Mouse (Mus musculus) cerebellum, postnatal 10 days (tissue): ENCODE data around the gene Ppfia4.

Source experiments
- DNase-seq, 2 experiments: peaks; one replicate each; pipeline ENCODE4 v3.0.0; 2021; ENCODE audit warnings: mixed read lengths in 2 of 2

The Ppfia4 gene

DNA sequence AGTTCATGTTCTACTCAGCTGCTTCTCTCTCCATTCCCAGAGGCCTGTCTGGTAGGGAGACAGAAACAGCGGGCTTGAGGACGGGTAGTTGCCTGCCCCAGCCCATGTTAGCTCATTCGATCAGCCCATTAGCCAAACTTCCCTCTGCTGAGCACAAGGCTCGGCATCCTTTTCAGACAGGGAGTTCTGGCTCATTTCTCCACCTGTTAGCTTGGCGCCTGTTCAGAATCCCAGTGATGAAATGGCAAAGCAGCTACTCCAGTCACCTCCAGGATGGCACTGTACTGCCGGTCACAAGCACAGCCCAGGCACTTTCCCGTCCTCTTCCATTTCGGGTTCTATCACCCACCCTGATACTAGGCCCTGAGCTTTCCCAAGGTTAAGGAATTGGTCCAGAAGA is 35.5 kb downstream of the Ppfia4 start:
- DNase-seq, result peak; percentile 92

DNA sequence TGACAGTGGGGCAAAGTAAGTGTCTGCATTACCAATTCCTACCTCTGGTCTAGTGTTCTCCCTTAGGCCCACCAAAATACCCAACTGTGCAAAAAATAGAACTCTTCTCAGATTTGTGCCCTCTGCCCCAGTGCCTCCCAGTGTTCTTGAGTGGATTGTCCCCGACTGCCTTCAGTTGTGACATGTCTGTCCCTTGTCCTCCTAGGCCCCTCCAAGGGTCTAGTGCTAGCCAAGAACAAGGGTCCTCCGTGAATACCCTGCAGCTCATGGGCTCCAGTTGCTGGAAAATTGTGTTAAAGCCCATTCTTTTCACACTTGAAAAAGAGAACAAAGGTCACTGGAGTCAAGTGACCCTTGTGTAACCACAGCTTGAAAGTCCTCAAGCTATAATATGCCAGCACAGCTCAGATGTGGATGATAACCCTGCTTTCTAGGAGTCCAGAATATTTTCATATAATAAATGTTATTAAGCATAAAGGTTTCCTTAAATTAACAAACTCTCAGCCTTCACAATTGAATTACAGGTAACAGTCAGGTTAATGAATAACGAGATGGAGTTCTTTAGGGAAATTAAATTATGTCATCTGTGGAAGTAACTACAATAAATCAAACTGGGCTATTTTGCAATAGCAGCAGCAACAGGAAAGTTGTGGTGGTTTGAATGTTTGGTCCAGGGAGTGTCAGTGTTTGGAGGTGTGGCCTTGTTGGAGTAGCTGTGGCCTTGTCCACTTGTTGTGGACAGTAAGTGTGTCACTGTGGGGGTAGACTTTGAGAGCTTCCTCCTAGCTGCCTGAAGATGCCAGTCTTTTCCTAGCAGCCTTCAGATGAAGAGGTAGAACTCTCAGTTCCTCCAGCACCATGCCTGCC is 38.8 kb downstream of the Ppfia4 start:
- DNase-seq, result no peak

DNA sequence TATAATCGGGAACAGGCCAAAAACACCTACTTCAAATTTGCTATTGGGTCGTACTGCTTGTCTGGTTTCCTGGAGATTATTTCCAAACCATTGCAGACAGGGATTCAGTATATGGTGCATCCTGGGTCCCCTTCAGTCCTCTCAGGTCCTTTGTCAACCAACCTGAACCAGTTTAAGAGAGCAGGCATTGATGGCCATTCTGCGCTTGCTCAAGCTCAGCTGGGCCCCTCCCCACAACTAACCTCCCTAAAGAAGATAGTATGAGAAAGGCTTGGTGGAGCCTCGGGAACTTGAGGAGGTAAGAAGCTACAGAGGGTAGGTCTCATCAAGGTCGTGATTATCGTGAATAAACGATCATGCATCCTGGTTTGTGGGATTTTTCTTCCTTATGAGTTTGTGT is 39.5 kb downstream of the Ppfia4 start:
- DNase-seq, result no peak

DNA sequence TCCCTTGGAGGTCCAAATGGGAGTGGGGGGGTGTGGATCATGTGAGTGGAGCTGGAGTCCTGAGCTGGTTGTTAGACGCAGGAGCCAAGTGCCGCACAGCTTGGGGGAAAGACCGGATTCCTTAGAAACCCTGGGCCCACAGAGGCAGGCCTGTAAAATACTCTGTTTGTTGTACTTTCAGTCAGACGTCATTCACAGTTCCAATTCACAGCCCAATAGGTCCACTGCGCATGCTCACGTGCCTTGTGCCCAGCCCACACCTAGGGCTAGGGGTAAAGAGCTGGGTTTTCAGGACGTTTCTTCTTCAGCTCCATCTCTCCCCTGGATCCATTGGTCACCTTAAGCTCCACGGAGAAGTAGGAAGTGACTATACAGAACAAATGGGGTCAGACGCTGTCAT is 40.1 kb downstream of the Ppfia4 start:
- no peak for DNase-seq

DNA sequence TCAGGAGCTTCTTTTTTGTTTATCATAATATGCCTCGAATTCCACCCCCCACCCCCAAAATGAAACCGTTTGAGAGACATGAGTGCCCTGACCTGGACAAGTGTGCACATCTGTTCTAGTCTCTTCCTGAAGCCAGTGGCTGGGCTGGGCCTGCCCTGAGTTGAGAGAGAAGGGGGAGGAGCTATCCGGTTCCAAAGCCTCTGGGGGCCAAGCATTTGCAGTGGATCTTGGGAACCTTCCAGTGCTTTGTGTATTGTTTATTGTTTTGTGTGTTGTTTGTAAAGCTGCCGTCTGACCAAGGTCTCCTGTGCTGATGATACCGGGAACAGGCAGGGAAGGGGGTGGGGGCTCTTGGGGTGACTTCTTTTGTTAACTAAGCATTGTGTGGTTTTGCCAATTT is 40.7 kb downstream of the Ppfia4 start:
- DNase-seq, result no peak

DNA sequence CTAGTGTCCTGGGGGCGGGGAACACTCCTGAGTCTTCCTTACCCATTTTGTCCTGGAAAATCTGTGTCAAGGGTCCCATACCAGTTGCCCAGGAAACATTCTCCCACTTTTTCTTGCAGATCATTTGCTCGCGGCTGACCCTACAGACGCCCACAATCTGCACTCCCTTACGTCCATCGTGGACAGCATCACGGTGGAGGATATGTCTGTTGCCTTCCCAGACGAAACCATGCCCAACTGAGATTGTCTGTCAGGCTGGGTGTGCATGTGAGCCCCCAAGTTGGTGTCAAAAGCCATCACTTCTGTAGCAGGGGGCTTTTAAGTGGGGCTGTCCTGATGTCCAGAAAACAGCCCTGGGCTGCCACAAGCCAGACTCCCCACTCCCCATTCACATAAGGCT is 41.2 kb downstream of the Ppfia4 start:
- DNase-seq, result no peak

DNA sequence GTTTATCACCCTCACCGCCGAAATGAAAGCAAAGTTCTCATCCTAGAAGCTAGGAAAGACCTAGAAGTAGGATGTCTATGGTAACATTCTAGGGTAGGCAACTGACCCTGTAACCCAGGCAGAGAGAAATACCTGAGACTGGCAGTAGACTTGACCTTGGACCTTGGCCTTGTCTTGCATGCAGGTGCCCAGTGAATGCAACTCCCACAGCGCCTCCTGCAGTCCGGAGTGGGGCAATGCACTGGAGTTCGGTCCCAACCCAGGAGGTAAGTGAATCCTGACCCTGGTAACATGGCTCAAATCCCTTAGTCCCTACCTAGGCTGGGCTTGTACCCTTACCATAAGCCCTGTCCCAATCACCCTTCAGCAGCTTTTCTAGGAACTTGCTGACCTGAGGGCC is 41.8 kb downstream of the Ppfia4 start:
- DNase-seq, result peak; percentile 63 to 72

DNA sequence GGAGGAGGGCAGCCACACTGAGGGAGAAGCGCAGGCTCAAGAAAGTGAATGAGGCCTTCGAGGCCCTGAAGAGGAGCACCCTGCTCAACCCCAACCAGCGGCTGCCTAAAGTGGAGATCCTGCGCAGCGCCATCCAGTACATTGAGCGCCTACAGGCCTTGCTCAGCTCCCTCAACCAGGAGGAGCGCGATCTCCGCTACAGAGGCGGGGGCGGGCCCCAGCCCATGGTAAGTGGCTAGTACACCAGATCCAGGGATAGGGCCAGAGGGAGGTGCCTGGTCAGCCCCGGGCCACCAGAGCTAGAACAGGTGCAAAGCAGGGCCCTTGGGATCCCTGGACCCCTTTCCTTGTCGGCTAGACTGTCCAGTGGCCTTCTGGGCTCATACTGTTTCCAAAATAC is 42.4 kb downstream of the Ppfia4 start:
- no peak for DNase-seq

DNA sequence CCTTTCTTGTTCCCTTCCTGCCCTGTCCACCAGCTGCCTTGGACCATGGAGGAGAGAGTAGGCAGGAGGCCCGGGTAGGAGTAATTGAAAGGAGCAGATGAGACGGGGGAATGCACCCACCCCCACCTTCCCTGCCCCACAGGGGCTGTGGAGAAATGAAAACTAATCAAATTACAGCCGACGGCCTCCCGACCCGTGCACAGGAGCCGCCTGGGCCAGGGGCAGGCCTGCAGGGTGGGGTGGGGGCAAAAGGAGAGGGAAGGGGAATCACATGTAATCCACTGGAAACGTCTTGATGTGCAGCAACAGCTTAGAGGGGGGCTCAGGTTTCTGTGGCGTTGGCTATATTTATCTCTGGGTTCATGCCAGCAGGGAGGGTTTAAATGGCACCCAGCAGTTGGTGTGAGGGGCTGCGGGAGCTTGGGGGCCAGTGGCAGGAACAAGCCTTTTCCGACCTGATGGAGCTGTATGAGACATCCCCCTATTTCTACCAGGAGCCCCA is 43.1 kb downstream of the Ppfia4 start, which contains the start of gene Myog:
Gene Myog (plus strand): TSS at position 392 of the 502 bp plus-strand sequence.
- DNase-seq, result no peak

DNA sequence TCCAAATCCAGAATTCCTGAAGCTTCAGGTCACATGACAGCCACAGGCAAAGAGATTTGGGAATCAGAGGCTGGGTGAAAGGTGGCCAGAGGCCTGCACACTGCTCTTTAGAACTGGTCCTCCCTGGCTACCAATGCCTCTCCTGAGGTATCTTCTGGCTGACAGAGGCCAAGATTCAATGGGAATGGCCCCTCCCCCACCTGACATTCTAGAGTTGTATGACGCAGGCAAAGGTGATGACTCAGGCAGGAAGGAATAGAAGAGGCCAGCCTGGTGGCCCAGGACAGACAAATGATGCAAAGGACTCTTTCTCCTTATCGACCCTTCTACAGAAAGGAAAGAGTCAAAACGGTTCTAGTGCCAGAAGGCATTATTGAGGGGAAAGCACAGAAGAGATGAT is 44.5 kb downstream of the Ppfia4 start:
- DNase-seq, result no peak

DNA sequence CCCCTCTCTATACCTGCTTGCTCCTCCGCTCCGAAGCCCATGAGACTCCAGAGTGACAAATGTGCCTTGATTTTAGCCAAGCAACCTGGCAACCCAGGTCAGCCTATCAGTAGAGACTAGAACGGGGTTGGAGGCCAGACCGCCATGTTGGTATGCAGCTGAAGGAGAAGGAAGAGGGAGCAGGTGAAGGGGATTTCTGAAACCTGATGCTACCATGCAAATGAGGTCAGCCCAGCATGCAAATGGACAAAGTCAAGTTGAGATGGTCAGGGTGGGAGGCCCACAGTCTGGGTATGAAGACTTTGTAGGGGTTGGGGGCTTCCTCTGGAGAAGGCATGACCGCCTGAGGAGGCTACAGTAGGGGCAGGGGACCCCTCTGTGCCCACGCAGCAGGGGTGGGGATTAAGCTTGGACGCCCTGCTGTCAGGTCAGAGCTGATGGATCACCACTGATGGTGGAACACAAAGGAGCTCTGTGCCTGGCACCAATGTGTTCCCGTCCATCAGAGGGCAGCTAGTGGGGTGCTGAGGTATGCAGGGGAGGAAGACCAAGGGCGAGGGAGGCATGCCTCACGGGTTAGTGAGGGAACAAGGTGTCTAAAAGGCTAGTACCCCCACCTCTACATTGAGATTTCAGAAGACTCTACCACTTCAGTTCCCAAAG is 47.1 kb downstream of the Ppfia4 start:
- no peak for DNase-seq

DNA sequence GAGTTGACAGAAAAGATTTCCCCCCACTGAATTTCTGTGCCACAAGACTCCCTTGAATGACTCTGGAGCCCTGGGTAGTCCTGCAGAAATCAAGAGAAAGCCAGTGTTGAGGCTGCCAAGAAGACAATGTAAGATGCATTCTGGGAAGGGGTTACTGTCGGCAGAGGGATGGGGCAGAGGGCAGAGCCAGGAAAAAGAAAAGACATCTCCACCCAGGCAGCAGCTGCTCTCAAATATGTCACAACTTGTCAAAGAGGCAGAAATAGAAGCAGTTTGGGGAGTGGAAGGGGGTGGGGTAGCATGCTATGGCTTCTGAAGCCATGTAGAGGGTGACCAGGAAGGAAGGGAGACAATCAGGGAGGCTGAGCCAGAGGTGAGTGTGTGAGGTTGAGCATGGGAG is 49.6 kb downstream of the Ppfia4 start:
- no peak for DNase-seq

DNA sequence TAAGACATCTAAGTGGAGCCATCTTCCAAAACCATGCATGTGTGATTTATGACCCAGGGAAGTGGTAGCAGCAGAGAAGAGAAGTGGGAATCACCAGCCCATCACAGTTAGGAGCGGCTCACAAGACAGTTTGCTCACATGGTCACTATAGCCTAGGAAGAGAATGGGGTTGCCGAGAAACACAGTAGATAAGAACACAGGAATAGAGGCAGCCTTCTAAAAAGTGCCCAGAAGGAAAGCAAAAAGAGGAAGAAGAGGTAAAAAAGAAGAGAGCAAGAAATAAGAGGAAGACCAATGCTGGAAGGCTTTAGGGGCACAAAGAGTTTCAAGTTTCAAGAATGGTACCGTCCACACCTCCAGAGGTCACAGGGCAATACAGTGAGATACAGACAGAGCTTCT is 50.4 kb downstream of the Ppfia4 start:
- no peak for DNase-seq

DNA sequence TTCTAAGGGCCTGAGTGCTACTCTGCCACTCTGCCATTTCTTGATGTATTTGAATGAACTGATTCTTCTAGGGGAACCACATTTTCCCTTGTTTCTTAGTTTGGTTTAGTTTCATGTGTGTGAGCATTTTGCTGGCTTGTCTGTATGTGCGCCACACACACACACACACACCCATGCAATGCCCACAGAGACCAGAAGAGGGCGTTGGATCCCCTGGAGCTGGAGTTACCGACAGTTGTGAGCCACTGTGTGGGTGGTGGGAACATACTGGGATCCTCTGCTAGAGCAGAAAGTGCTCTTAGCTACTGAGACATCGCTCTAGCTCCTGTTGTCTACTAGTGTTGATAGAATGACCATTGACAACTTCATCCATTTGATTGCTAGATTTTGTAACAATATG is 51.2 kb downstream of the Ppfia4 start:
- no peak for DNase-seq

DNA sequence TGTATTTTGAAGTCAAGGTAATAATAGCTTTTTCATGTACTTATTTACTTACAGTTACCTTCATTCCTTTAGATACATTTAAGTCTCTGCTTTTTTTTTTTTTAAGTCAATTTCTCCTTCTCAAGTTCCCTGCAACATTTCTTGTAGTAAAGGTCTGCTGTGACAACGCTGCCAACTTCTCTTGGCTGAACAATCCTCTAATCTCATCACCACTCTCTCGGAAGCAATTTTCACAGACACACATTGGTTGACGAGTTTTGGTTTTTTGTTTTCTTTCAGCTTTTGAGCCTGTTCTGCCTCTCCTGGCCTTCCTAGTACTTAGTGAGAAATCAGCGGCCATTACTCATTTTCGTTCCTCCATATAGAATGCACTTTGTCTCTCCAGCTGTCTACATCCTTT is 52.6 kb downstream of the Ppfia4 start:
- DNase-seq, result peak; percentile 67 to 68

DNA sequence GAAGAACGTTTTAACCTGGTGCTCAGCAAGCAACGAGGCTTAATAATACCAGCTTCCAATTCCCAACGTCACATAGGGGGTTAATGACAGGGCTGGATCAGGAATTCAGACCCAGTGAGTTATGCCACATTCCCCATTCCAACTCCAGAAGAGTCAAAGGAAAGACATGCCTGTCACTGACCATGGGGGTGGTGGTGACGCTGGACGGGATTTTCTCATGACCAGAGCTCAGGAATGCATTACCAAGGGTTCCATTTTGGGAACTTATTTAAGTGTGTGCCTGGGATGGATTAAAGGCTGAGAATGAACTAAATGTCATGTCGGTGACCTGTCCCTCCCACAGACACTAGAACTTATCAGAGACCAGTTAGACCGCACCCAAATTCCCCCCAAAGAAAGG is 55.9 kb downstream of the Ppfia4 start:
- DNase-seq, result no peak

DNA sequence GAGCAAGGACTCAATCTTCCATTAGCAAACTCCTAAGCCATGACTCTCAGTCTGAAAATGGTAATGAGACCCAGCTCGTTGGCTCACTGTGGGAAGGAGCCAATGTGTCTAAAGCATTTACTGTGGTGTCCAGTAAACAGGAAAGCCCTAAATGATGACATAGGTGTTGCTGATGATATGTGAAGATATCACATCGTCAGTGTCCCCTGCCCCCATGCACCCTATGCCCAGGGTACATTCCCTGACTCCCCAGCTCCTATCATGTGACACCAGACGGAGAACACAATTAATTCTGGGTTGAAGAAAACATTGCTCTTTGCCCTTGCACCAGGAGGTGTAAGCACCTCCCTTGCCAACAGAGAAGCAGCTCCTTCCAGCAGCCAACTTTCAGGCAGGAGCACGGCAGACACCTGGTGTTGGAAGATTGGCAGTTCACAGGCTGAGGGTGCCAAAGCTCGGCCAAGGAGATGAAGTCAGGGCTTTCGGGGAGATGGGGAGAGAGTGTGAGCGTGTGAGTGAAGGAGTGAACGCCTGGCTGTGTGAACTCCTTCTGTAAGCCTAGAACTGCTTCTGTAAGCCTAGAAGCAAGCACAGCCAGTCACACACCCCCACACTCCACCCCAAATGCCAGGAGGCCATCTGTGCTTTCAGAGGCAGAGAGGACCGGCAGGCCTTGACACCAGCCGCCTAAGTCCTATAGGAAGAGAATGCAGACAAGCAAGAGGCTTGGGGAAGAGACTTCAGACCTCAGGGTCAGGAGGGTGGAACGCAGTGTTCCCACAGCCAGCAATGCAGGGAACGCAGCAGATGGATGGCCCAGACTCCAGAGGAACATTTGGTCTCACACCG is 56.9 kb downstream of the Ppfia4 start:
- DNase-seq, result peak; percentile 81 to 84

DNA sequence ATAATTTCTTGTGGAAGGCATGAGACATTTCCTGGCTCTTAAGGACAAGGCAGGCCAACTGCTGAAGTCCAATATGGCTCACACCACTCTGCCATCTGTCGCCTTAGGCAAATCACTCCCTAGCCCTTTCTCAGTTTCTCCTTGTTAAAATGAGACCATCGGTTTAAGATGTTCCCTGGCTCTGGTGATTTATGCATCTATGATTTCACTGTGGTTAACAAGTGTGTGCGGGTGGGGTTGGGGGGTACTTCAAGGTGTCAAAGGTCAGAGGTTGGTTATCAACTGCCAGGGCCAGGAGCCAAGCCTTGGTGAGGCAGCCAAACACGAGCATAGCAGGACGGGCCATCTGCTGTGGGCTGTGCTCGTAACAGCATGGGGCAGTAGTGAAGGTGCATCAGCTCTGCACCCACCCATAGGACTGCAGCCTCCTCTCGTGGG is 58.2 kb downstream of the Ppfia4 start:
- DNase-seq, result peak; percentile 92 to 94

DNA sequence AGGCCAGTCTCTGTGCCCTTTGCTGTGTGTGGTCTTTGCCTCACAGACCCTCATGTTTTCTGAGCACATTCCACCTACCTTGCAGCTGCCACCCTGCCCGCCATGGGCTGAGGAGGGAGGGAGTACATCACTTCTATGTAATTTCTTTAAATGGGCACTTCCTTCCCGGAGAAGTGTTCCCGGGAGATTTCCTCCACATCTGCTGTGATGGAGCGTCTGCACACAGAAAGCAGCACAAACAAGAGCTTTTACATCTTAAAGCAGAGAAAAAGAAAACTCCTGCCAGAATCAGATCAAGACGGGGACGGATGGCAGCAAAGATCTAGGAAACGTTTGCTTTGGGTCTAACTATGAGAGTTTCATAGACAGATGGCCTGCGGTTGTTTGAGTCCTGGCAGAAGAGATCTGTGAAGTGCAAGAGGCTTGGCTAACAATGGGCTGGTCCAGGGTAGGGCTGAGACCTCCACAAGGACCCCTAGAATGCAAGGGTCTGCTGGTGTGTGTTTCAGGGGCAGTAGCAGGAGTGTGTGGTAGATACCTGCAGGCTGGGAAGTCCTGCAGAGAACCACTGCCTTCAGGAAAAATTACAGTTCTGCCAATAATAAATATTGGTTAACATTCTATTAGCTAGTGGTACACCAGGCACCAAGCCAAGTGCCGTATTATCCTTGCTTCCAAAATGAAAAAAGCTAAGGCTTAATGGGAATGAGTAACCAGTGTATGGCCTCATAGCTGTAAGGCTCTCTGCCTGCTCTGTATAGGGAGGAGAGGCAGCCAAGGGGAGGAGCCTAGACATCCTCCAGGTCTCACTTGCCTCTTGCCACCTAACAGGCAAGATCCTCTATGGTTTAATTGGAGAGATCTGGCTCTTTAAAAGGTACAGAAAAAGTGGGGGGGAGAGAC is 59.0 kb downstream of the Ppfia4 start:
- peak; percentile 80 to 82 for DNase-seq

DNA sequence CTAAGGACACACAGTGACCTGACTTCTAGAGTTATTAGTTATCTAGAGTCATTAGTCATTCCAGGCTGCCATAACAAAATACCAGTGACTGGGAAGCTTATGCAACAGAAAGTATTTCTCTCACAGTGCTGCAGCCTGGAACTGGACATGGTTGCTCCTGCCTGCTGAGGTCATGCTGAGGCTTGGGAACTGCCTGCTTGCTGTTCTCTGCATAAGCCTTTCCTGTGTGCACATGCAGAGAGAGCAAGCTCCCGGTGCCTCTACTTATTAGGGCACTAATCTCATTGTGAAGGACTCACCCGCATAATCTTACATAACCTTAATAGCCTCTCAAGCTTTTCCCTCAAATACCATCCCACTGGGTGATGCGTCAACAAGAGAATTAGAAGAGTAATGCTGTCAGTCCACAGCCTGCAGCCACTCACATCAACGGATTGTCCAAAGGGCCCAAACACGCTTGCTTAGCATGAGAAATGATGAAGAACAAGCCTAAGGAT is 59.9 kb downstream of the Ppfia4 start:
- no peak for DNase-seq

DNA sequence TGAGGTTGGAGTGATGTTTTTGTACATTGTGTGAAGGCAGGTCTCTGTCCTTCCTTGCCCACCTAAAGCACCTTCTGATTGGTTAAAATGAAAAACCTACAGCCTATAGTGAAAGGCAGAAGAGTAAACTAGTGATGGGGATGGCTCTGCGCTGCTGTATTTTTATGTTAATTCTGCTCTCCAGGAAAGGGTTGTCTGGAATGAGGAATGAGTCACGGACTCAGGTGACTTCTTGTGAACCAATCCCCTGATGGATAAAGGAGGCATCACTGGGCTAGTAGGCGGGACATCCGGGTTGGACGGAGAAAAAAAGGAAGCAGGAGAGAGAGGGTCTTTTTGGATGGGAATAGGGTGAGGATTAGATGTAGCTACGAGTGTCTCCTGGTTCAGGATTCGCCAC is 62.7 kb downstream of the Ppfia4 start:
- no peak for DNase-seq

DNA sequence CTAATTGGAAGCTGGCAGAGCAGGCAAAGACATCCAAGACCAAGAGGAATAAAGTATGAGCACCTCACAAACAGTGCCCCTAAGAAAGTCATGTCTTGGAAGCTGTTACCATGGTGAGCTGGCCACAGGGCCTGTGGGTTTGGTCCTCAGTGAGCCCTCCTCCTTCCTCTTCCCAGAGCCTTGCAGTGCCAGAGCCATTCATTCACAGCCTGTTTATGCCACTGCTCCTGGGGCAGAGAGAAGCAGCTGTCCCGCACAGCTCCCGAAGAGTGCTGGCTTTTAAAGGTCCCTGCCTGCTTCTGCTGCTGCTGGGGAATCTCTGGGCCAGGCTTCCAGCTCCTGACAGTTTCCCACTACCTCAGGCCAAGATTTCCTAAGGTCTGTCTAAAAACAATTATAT is 66.9 kb downstream of the Ppfia4 start:
- DNase-seq, result peak; percentile 39 to 60
